Mouse (Mus musculus) bone marrow, adult 2 months (tissue): Measurements from ENCODE around the gene Brpf3.

ENCODE experiments used
- CTCF ChIP-seq: fragments of 200-500 bp; IDR thresholded peaks from 2 replicates; pipeline ENCODE4 v1.5.1; 2011; ENCODE audit warnings: low read length, control low read depth; ENCODE audit not compliant: control insufficient read depth, insufficient read depth
- POLR2A ChIP-seq: fragments of 200-500 bp; IDR thresholded peaks from 2 replicates; pipeline ENCODE4 v1.6.1; 2011; ENCODE audit warnings: low read depth, mild to moderate bottlenecking, control low read depth, low read length, borderline replicate concordance; ENCODE audit not compliant: control insufficient read depth

GRCm38 (mm10) chr17:28875316-28875715, 74.4 kb downstream of the Brpf3 start:
- no peak for TF ChIP-seq POLR2A
- TF ChIP-seq CTCF, result no peak
